Mouse (Mus musculus): ENCODE results near the gene Bex3. TPM values are rescaled to one million over a fixed set of nuclear protein-coding genes. Genes with fewer than 3 reads are reported as not detected.

Bex3 gene
- total RNA-seq, 2 experiments from 2014 or later, result 191 to 204 TPM

DNA sequence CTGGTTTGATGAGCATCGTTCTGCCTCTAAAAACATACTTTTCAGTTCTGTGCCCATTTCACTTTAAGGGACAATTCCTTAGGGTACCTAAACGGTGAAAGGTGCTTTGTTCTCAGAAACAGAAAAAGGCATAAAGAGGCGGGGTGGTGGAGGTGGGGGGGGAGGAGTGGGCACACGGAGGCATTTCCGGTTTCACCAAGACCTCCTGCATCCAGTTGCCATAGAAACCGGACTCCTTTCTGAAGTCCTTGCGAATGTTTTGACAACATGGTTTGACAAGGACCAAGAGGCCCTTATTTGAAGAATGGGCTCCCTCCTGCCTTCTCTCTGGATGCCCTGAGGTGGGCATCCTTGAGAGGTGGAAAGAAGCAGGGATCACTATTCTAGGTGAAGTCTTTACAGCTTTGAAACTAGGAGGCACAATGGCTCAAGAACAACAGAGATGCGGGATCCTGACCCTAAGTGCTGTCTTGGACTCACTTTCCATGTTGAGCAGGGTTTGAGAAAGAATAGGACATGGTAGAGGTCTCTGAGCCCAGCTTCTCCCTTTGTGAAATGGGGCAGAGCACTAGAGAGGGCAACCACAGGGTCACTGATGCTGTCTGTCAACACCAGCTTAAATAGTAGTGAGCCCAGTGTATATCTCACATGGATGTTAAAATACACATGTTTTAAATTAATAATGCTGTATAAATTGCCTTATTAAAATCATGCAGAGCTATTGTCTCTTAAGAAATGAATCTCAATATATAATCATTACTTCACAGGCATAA, 43.9 kb downstream of the Bex3 start:
- DNase-seq, result no peak

DNA sequence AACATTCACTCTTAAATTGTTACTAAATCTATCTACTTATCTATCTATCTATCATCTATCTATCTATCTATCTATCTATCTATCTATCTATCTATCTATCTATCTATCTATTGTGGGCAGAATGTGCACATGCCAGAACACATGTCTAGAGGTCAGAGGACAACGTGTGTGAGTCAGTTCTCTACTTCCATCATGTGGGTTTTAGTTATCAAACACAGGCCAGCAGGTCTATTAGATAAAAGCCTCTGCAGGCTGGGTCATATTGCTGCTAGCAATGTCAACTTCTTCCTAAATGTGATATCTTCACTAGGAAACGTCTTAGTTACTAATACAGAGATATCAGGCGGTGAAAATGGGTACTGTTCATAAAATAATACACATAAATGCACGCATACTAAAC, 49.9 kb downstream of the Bex3 start:
- DNase-seq, result no peak

Other genes with a start within 250 kb of the Bex3 start
- gene Arxes1, start 236.9 kb upstream of the Bex3 start, total RNA-seq (2021), result 1 to 10 TPM; 4.2 to 5.2 TPM
- 1 to 10 TPM; 1.9 to 9.6 TPM for gene Bex2, start 202.0 kb upstream of the Bex3 start, total RNA-seq (2021)
- not detected for gene Nxf3, start 185.0 kb upstream of the Bex3 start, total RNA-seq (2021)
- 10 to 100 TPM; 47.1 to 56.8 TPM for gene Bex4, start 131.3 kb upstream of the Bex3 start, total RNA-seq (2021)
- gene Tceal8, start 97.9 kb upstream of the Bex3 start, total RNA-seq (2021), result 100 to 1,000 TPM; 103 to 119 TPM
- gene Tceal5, start 66.4 kb upstream of the Bex3 start, total RNA-seq (2021), result 10 to 100 TPM; 18.0 to 23.2 TPM
- gene Tceal7, start 55.5 kb upstream of the Bex3 start, total RNA-seq (2021), result 10 to 100 TPM; 24.0 to 86.2 TPM
- 100 to 1,000 TPM; 145 to 157 TPM for gene Bex1, start 54.7 kb upstream of the Bex3 start, total RNA-seq (2021)
- 100 to 1,000 TPM; 210 to 224 TPM for gene Tceal9, start 25.2 kb upstream of the Bex3 start, total RNA-seq (2021)
- not detected for gene Kir3dl1, start 247.7 kb downstream of the Bex3 start, total RNA-seq (2021)

Measured in heart, postnatal 4 days (tissue).